13 mouse cellular contexts compared by ENCODE assay signal in genomic region chr15:78889401-78889853, GRCm38 (mm10). TPM values are rescaled to one million over a fixed set of nuclear protein-coding genes. Genes with fewer than 3 reads are reported as not detected.
DNase-seq lines count a peak whose midpoint lies in the region; ATAC-seq lines count a peak whose summit lies in the region.
"Had no signal": no experiment of that assay in that cellular context is flagged by ENCODE, and none has a peak within 500 bp of the region (broad histone marks: within the 10 kb centered on the region; RNA-seq: fewer than 3 reads in every experiment).

No protein-coding gene starts in this region.

- peak overlapping the region; percentile 71 for H3K27ac ChIP-seq in stomach, embryonic 14.5 days (ENCODE audit: low read length)
- H3K27ac ChIP-seq: macrophage had no signal

- peak; percentile 35 for DNase-seq in gastrocnemius, postnatal 25 days
- DNase-seq in gastrocnemius, adult 18-20 months (ENCODE audit: low spot score), result no peak
- peak; percentile 57 to 65 for DNase-seq in lung, adult 18-20 months
- DNase-seq in lung, postnatal 14 days, result no peak
- peak; percentile 83 for DNase-seq in liver
- DNase-seq in right cerebral cortex, postnatal 10 days (ENCODE audit: low spot score in 2 of 2), result no peak
- DNase-seq: right cerebral cortex, adult 18-20 months had no signal

- 0 out of 2 replicates have a peak overlapping the region, but pooled peaks have one; percentile 7 for H3K4me2 ChIP-seq in stomach, embryonic 14.5 days (replicated peaks; ENCODE audit: low read depth, low read length)

- peak; percentile 60 for ATAC-seq in stomach, embryonic 14.5 days (ENCODE audit: insufficient number of reproducible peaks, insufficient read depth, low FRiP score, low read depth)
- no peak for ATAC-seq in inflammation-experienced regulatory T-cells, adult 6 months
- ATAC-seq: forebrain, embryonic 16.5 days had no signal

- WGBS in stomach, embryonic 14.5 days, result 34% methylated on average over 13 of the region's 13 CpGs

- peaks cover 12% of the 10 kb centered on the region for H3K4me1 ChIP-seq in stomach, embryonic 14.5 days (ENCODE audit: control insufficient read depth, insufficient read depth, low read length)

- H3K27me3 ChIP-seq in stomach, embryonic 14.5 days (ENCODE audit: control insufficient read depth, insufficient read depth, low read length), result no peaks in the 10 kb centered on the region

- H3K9ac ChIP-seq in stomach, embryonic 14.5 days (replicated peaks; ENCODE audit: low read depth, low read length), result 0 out of 2 replicates have a peak overlapping the region, but pooled peaks have one; percentile 3

- no peak overlapping the region for H3K4me3 ChIP-seq in stomach, embryonic 14.5 days (ENCODE audit: low read depth, low read length)

- peaks cover 58% of the 10 kb centered on the region for H3K36me3 ChIP-seq in stomach, embryonic 14.5 days (ENCODE audit: control insufficient read depth, insufficient read depth, low read length)

- no peaks in the 10 kb centered on the region for H3K9me3 ChIP-seq in stomach, embryonic 14.5 days (ENCODE audit: control insufficient read depth, low read depth, low read length)

RNA-seq across cellular contexts. Expression of gene Gm49510, which starts 10.0 kb away (rescaled TPM):
- total RNA-seq in gastrocnemius, postnatal 25 days (2021), result under 1 TPM in 1 of 2 experiments, not detected in 1; 0.11 TPM
- total RNA-seq in gastrocnemius, adult 18-20 months (2021), result not detected
- 0.21 TPM in 1 of 2 replicates, not detected in the other for polyA plus RNA-seq in stomach, embryonic 14.5 days (2014; fragmentation: Nextera tagmentation; extraction: Ambion mirVana)
- polyA plus RNA-seq in inflammation-experienced regulatory T-cells, adult 6 months (2017; shearing (Covaris generic)), result not detected
- polyA plus RNA-seq: macrophage had no signal

RNA-seq across cellular contexts. Expression of gene Sh3bp1, which starts 10.1 kb away (rescaled TPM):
- 1 to 10 TPM; 2.6 to 3.1 TPM for total RNA-seq in gastrocnemius, postnatal 25 days (2021)
- total RNA-seq in gastrocnemius, adult 18-20 months (2021), result 1 to 10 TPM; 1.0 to 1.9 TPM
- polyA plus RNA-seq in stomach, embryonic 14.5 days (2014; fragmentation: Nextera tagmentation; extraction: Ambion mirVana), result 43.5 and 51.4 TPM in 2 replicates
- polyA plus RNA-seq in inflammation-experienced regulatory T-cells, adult 6 months (2017; shearing (Covaris generic)), result 10 to 100 TPM; 49.5 to 72.6 (median 52.6) TPM

RNA-seq across cellular contexts. Expression of gene Gga1, which starts 12.4 kb away (rescaled TPM):
- 10 to 100 TPM; 33.5 to 34.2 TPM for total RNA-seq in gastrocnemius, postnatal 25 days (2021)
- total RNA-seq in gastrocnemius, adult 18-20 months (2021), result 10 to 100 TPM; 42.8 to 46.6 TPM
- 38.2 and 40.4 TPM in 2 replicates for polyA plus RNA-seq in stomach, embryonic 14.5 days (2014; fragmentation: Nextera tagmentation; extraction: Ambion mirVana)
- polyA plus RNA-seq in inflammation-experienced regulatory T-cells, adult 6 months (2017; shearing (Covaris generic)), result 10 to 100 TPM; 11.9 to 22.5 (median 16.1) TPM

RNA-seq across cellular contexts. Expression of gene Pdxp, which starts 24.3 kb away (rescaled TPM):
- total RNA-seq in gastrocnemius, postnatal 25 days (2021), result 1 to 10 TPM; 2.3 TPM
- 1 to 10 TPM; 1.3 to 1.9 TPM for total RNA-seq in gastrocnemius, adult 18-20 months (2021)
- polyA plus RNA-seq in stomach, embryonic 14.5 days (2014; fragmentation: Nextera tagmentation; extraction: Ambion mirVana), result 15.7 and 17.9 TPM in 2 replicates
- polyA plus RNA-seq in inflammation-experienced regulatory T-cells, adult 6 months (2017; shearing (Covaris generic)), result 1 to 10 TPM in 2 of 3 experiments, under 1 TPM in 1; 0.94 to 3.8 (median 3.3) TPM

RNA-seq across cellular contexts. Expression of gene Lgals2, which starts 34.1 kb away (rescaled TPM):
- total RNA-seq in gastrocnemius, postnatal 25 days (2021), result not detected
- total RNA-seq in gastrocnemius, adult 18-20 months (2021), result not detected
- 30.0 and 39.7 TPM in 2 replicates for polyA plus RNA-seq in stomach, embryonic 14.5 days (2014; fragmentation: Nextera tagmentation; extraction: Ambion mirVana)
- not detected for polyA plus RNA-seq in inflammation-experienced regulatory T-cells, adult 6 months (2017; shearing (Covaris generic))
- total RNA-seq: layer of hippocampus, adult 8-10 months had no signal
- polyA plus RNA-seq: forebrain, embryonic 16.5 days; macrophage; neural tube, embryonic 11.5 days had no signal

Comparison
In these comparisons a context has a peak if more than half of its experiments do, and no peak if none do; other contexts are left out.
1. DNase-seq: peak in gastrocnemius, postnatal 25 days (single experiment), lung, adult 18-20 months (2 of 2) and liver (single experiment); none in gastrocnemius, adult 18-20 months (single experiment), lung, postnatal 14 days (single experiment) and right cerebral cortex, postnatal 10 days (0 of 2).